Mouse (Mus musculus) thymus, adult 2 months (tissue): ENCODE results near the gene Tspan10. TPM values are rescaled to one million over a fixed set of nuclear protein-coding genes. Genes with fewer than 3 reads are reported as not detected.

Experiments
- DNase-seq: peaks from one replicate; pipeline ENCODE4 v3.0.0; 2021
- H3K27ac ChIP-seq: fragments of 200-500 bp; 2 replicates; pipeline ENCODE4 v1.5.1; 2012; ENCODE audit warnings: low read length, control low read depth; ENCODE audit not compliant: control insufficient read depth, insufficient read depth
- H3K27me3 ChIP-seq: fragments of 200-500 bp; 2 replicates; pipeline ENCODE4 v1.6.1; 2012; ENCODE audit warnings: mild to moderate bottlenecking, low read length, moderate library complexity, mixed read lengths; ENCODE audit not compliant: control insufficient read depth, insufficient read depth
- H3K36me3 ChIP-seq: fragments of 200-500 bp; 2 replicates; pipeline ENCODE4 v1.6.1; 2012; ENCODE audit warnings: mild to moderate bottlenecking, low read length, moderate library complexity; ENCODE audit not compliant: control insufficient read depth, insufficient read depth
- H3K4me1 ChIP-seq: fragments of 200-500 bp; replicated peaks from 2 replicates; pipeline ENCODE4 v1.6.1; 2012; ENCODE audit warnings: low read length; ENCODE audit not compliant: control insufficient read depth, insufficient read depth
- H3K4me3 ChIP-seq: fragments of 200-500 bp; 2 replicates; pipeline ENCODE4 v1.5.1; 2012; ENCODE audit warnings: mild to moderate bottlenecking, low read length, control low read depth, moderate library complexity; ENCODE audit not compliant: control insufficient read depth, insufficient read depth
- CTCF ChIP-seq: fragments of 200-500 bp; IDR thresholded peaks from 2 replicates; pipeline ENCODE4 v1.5.1; 2012; ENCODE audit warnings: mild to moderate bottlenecking, control low read depth, low read length, moderate library complexity, borderline replicate concordance; ENCODE audit not compliant: control insufficient read depth, poor library complexity, insufficient read depth; ENCODE audit errors: extremely low read depth
- POLR2A ChIP-seq: fragments of 200-500 bp; IDR thresholded peaks from 2 replicates; pipeline ENCODE4 v1.6.1; 2012; ENCODE audit warnings: mild to moderate bottlenecking, low read length, control low read depth, moderate library complexity; ENCODE audit not compliant: control insufficient read depth, poor library complexity, insufficient read depth; ENCODE audit errors: extremely low read depth
- WGBS: fragments of 180-500 bp; shearing (Covaris S2); methylation state at CpG from one replicate; pipeline ENCODE4 v1.1.7; 2018; 5-methylcytosine and 5-hydroxymethylcytosine counted together
- polyA plus RNA-seq: library from polyadenylated mRNA; depleted of rRNA; stranded (reverse); fragments of >200 nt; gene quantifications from 2 replicates; pipeline ENCODE4 v1.2.3, GENCODE M21; 2012

Gene Tspan10
- polyA plus RNA-seq, 1 experiment = 24.0 TPM

- no peaks in the 10 kb centered on the region for H3K27me3 ChIP-seq
- no peak overlapping the region; the same call in 1 of the 2 replicates for H3K27ac ChIP-seq
- DNase-seq = no peak
- TF ChIP-seq POLR2A = no peak
- no peak for TF ChIP-seq CTCF
- H3K4me1 ChIP-seq = peaks cover 14% of the 10 kb centered on the region
- H3K36me3 ChIP-seq = peaks cover 26% of the 10 kb centered on the region
- 93% methylated on average over 7 of the region's 7 CpGs for WGBS
- H3K4me3 ChIP-seq = no peak overlapping the region
Observed at GRCm38 (mm10) chr11:120483448-120483934, 41.0 kb downstream of the Tspan10 start.

- TF ChIP-seq CTCF (no peak), POLR2A (peak; percentile 56)
- WGBS = under 1% methylated on average over 60 of the region's 60 CpGs
- H3K4me1 ChIP-seq = peaks cover 14% of the 10 kb centered on the region
- H3K4me3 ChIP-seq = peak within 1 kb of the TSS; percentile 82
- H3K27me3 ChIP-seq = no peaks in the 10 kb centered on the region
- peak; percentile 87 for DNase-seq
- H3K36me3 ChIP-seq = peaks cover 16% of the 10 kb centered on the region; the same call in 1 of the 2 replicates
- H3K27ac ChIP-seq = peak within 1 kb of the TSS; percentile 15; the same call in 1 of the 2 replicates
Observed at GRCm38 (mm10) chr11:120484265-120484981, 42.0 kb downstream of the Tspan10 start, which contains the start of gene Mrpl12. Gene Mrpl12, plus strand, starts transcription at chr11:120484613.

- WGBS = 12% methylated on average over 10 of the region's 10 CpGs
- no peaks in the 10 kb centered on the region for H3K27me3 ChIP-seq
- H3K36me3 ChIP-seq = peaks cover 10% of the 10 kb centered on the region; the same call in 1 of the 2 replicates
- H3K4me3 ChIP-seq = peak overlapping the region; percentile 82
- H3K27ac ChIP-seq = no peak overlapping the region
- H3K4me1 ChIP-seq = peaks cover 14% of the 10 kb centered on the region
- TF ChIP-seq CTCF = no peak
- no peak for TF ChIP-seq POLR2A
- DNase-seq = no peak
Observed at GRCm38 (mm10) chr11:120485251-120485650, 42.8 kb downstream of the Tspan10 start.

DNA sequence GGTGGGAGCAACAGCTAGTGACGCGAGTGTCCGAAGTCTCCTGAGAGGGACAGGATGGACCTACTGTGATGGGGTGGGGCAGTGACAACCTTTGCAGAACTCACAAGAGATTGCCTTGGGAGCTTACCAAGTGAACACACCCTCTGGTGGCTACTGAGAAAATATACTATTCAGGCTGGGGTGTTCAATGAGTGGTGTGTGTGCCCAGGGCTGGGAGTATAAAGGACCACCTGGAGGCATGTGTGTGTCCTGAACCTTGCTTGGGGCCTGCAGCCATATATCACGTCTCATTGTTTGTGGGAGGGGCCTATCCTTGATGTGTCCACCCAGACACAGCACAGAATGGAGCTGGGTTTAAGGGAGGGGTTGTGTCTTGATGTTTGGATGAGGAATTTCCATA is 46.1 kb downstream of the Tspan10 start:
- DNase-seq = no peak
- H3K4me1 ChIP-seq = peaks cover 32% of the 10 kb centered on the region
- peaks cover 6% of the 10 kb centered on the region; the same call in 1 of the 2 replicates for H3K36me3 ChIP-seq
- H3K27me3 ChIP-seq = no peaks in the 10 kb centered on the region
- no peak overlapping the region for H3K4me3 ChIP-seq
- 87% methylated on average over 4 of the region's 4 CpGs for WGBS
- TF ChIP-seq POLR2A = no peak
- no peak for TF ChIP-seq CTCF
- no peak overlapping the region for H3K27ac ChIP-seq

GRCm38 (mm10) chr11:120489054-120489761 is 46.8 kb downstream of the Tspan10 start:
- TF ChIP-seq POLR2A (no peak), CTCF (peak; percentile 21; the same call in 1 of the 2 replicates)
- peak; percentile 68 for DNase-seq
- no peak overlapping the region for H3K27ac ChIP-seq
- 69% methylated on average over 4 of the region's 4 CpGs for WGBS
- H3K4me1 ChIP-seq = peaks cover 26% of the 10 kb centered on the region
- no peak overlapping the region for H3K4me3 ChIP-seq
- peaks cover 6% of the 10 kb centered on the region; the same call in 1 of the 2 replicates for H3K36me3 ChIP-seq
- no peaks in the 10 kb centered on the region for H3K27me3 ChIP-seq

- Histone ChIP-seq H3K27ac (no peak overlapping the region), H3K36me3 (peaks cover 6% of the 10 kb centered on the region; the same call in 1 of the 2 replicates), H3K4me3 (no peak overlapping the region), H3K4me1 (peaks cover 20% of the 10 kb centered on the region), H3K27me3 (no peaks in the 10 kb centered on the region)
- DNase-seq = no peak
- no peak for TF ChIP-seq POLR2A
- TF ChIP-seq CTCF = no peak
- WGBS = 63% methylated on average over 4 of the region's 4 CpGs
Observed at GRCm38 (mm10) chr11:120490291-120491046, 48.0 kb downstream of the Tspan10 start.
